Mouse (Mus musculus) urinary bladder, adult 2 months (tissue): Measurements from ENCODE around the gene Zg16. TPM values are rescaled to one million over a fixed set of nuclear protein-coding genes. Genes with fewer than 3 reads are reported as not detected.
"Not testable (repeated sequence)": the region's sequence is repeated elsewhere in the genome, so short reads cannot be mapped to it uniquely, and the experiment has no call there.

Experiments
- DNase-seq: peaks from one replicate; pipeline ENCODE4 v3.0.0; 2022; ENCODE audit warnings: low spot score
- polyA plus RNA-seq: library from polyadenylated mRNA; depleted of rRNA; stranded (reverse); fragments of >200 nt; gene quantifications from 2 replicates; pipeline ENCODE4 v1.2.3, GENCODE M21; 2012; rRNA removed

Zg16 gene
- polyA plus RNA-seq = 0.15 and 0.34 TPM in 2 replicates

DNA sequence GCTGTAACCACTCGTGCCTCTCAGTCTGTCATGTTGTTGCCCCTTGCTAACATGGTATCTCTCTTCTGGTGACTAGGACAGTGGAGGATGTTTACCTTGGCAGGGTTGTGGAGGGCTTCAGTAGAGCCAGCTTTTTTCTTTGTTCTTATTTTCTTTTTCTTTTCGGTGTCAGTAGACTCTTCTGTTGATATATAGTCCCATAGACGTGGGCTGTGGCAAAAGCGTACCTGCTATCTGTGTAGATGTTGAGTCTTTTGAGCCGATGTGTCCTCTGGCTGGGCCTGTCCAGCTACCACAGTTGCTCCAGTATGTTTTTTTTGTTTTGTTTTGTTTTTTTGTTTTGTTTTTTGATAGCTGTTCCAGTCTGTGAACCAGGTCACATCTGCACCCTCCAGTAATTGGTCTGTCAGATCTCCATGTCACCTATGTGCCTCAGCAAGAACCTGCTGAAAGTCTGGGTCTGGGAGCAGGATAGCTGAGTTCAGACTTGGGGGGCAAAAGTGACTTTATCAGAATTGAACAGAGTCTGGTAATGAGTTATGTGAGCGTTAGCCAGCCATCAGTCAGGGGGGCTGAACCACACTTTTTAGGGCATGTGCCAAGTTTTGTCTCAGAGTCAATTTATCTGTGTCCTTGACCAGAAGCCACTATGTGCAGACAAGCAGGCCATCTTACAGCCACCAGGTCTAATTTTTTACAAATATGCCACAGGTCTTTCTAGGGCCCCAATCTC lies at the start of gene Zg16:
Gene Zg16 (minus strand): TSS at position 51 of the 733 bp plus-strand sequence.
- not testable (repeated sequence) for DNase-seq

DNA sequence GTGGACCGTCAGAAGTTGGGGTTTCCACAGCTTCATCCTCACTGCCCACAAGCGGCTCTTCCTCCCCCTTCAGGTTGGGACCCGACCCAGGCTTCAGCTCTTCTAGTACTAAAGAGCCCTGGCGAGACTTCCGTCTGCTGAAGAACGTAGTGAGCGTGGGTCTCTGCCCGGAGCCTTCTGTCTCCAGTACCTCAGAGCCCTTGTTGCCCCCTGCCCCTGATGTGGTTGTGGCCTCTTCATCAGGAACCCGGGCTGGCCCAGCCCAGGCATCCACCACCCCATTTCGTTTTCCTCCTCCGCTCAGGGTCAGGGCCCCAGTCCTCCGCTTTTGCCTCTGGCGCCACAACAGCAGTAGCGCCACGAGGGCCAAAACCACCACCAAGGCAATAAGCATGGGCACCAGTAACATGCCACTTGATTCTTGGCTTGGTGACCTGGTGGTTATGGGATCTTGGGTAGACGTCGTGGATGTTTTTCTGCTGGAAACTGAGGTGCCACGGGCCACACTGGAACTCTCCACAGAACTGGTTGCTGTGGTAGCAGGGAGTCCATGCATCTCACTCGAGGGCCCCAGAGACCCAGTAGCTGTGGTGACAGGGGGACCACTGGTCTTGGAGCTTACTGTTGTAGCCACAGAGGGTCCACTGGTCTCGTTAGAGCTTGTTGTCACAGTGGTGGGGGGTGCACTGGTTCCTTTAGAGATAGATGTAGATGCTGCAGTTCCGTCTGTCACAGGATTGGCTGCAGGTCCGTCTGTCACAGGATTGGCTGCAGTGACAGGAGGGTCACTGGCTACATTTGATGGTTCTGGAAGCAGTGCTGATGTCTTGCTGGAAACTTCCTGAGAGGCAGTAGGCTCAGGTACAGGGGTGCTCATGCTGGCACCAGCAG lies 49.3 kb upstream of the Zg16 start:
- DNase-seq = no peak

DNA sequence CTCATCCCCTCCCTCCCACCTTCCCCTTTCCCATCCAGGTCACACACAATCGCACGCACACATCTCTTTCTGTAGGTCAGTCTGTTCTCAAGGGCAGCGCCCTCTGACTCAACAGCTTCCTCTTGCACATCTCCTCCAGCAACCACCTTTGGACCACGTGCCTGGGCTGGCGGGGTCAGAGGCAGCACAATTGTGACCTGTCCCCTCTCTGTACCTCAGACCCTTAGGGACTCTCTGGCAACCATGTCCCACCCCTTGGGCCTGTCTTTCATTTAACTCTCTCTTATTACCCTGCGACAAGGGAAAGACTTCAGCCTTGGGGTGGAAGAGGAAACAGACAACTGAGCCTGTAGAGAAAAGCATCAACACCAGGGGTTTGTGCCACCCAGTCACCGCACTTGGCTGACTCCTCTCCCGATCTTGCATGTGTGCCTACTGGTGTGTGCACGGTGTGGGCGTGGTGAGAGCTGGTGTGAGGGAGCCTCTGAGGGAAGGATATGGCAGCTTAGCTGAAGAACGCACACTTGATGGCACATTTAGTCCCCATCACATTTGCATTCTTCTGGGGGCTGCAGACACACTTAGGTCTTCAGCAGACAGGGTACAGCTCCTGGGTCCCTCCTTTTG lies 47.8 kb upstream of the Zg16 start:
- DNase-seq = no peak

DNA sequence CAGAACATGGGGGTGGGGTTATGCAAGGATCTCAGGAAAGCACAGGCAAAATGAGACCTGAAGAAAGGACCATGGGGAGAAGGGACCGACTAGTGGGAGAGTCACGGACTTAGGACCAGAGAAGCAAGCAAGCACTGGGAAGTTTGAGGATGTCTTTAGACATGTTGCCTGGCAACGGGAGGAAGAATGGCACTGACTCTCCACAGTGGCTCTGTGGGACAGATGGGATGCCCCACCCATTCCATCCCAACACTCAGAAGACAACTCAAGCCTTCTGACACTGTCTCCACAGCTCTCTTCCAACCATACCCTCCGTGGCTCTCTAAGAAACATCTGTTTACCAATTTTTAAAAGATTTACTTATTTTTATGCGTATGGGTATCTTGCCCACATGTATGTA lies 46.0 kb upstream of the Zg16 start:
- DNase-seq = no peak

DNA sequence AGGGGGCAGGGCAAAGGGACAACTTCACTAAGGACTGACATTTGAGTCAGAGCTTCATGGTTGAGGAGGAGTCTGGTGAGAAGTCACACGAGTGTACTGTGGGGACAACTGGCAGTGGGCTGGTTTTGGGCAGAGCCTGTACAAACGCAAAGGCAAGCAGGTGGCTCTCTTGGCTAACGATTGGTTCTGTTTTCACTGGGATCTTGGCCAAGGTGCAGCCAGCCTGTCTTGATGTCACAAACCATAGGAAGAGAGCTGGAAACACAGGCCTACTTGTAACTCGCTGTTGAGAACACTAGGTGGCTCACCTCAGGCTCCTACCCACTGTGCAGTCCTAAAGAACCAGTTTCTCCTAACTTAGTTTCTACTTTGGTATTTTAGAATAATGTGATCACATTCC lies 42.5 kb upstream of the Zg16 start:
- DNase-seq = no peak

DNA sequence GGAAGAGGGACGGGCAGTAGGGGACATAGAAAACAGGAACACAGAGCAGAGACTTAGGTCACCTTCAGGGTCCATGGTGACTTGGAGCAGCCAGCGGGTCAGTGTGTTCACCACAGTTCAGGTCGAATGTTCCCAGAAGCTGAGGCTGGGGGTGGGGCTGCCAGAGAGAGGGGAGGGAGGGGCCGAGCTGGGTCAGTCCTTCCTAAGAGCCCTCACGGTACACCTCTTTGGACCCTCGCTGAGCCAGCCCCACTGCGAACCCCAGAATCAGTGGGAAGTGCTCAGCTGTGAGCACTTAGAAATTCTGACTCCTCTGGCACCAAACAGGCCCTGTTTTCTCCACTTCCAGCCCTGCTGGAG lies 34.8 kb upstream of the Zg16 start, which contains the start of gene Qprt:
Gene Qprt (minus strand): TSS at position 316 of the 360 bp plus-strand sequence.
- no peak for DNase-seq

DNA sequence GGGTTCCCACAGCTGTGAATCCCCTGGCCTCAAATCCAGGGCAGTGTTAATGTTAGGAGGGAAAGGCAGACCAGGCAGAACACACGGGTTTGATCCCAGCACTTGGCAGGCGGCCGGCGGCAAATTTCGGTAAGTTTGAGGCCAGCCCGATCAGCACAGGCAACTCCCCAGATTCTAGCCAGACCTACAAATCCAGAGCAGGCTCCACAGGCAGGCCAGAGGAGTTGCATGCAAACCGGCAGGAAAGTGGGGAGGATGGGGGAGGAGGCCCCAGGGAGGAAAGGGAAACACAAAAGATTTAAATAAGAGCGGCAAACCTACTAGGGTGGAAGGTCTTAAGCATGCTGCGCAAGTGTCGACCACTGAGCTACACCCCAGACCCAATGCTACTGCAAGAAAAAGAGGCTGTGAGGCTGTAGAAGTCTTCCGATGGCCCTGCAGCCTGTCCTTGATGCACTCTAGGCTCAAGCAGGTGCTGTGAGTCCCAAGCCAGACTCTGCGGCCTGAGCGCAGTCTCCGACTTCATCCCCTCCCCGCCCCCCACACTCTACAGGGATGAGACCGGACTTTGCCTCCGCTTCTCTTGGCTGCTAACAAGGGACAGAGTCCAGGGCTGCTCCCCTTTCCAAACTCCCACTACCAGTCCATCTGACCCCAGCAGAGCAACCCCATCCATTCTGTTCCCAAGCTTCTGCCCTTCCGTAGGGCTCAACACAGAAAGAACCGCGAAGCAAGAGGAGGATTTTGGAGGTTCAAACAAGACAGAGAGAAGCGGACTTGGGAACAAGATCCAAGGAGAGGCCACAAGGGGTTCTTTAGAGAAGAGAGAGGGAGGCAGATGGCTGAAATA lies 34.2 kb upstream of the Zg16 start:
- DNase-seq = no peak

DNA sequence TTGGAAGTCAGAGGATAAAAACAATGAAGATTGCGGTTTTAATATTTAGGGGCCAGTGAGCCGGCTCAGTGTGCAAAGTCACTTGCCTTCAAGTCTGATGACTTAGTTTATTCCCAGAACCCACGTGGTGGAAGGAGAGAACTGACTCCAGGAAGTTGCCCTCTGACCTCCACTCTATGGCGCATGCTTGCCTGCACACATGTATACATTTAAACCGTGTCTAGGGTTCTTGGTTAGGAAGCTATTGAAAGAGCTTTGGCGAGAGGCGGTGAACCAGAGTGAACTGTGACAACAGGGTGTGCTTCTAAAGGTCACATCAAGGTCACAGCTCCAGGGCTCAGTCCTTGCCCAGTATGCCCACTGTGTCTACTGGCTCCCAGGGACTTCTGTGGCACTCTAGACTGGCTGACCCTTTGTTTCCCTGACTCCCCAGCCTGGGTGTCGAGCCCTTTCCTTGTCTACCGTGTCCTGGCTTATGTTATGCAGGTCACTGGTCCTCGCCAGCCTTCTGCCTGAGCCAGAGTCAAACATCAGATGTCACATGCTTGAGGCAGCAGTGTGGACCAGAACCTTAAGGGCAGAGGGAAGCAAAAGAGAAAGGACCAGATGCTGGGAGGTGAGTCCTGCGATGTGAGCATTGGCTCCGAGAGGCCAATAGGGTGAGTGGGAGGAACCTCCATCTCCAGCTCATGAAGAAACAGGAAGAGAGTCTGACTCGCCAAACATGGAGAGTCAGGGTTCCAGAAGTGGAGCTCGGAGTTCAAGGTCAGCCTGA lies 31.7 kb upstream of the Zg16 start:
- no peak for DNase-seq

DNA sequence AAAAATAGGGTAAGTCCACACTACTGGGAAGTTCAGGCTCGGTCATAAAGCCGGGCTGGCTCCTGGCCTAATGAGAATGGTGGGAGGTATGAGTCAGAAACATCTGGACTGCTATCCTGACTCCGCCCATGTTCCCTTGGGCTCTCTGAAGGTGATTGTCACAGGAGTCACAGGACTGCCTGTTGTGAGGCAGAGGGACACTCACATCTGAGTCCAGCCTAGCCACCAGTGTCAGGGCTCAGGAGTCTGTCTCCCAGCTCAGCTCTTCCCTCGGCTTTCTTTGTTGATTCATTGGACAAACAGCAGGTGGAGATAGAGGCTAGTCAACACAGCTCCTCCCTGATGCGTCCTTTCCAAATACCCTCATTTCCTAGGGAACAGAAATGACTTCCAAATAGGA lies 30.8 kb upstream of the Zg16 start:
- no peak for DNase-seq

DNA sequence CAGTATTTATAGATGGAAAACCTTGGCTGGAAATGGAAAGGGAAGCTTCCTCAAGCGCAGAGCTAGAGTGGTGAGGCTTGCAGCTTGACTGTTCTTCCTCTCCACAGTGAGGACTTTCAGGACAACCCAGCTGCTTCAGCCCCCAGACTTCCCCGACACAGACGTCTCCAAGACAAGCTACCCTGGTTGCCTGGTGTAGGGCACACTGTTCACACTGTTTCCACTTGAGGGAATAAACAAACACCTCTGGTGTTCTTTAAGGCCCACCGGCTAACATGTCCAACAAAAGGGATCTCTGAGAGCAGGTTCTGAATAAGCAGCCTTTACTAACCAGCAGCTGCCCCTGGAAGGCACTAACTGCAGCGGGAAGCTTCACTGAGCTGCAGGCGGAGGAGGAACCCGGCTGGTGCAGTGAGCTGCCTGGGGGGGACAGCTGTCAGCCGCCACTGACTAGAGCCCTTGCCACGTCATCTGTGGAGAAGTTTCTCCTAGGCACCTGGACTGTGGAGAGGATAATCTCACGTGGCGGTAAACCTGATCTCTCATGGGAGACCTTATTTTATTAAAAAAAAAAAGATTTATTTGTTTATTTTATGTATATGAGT lies 29.3 kb upstream of the Zg16 start:
- DNase-seq = no peak

DNA sequence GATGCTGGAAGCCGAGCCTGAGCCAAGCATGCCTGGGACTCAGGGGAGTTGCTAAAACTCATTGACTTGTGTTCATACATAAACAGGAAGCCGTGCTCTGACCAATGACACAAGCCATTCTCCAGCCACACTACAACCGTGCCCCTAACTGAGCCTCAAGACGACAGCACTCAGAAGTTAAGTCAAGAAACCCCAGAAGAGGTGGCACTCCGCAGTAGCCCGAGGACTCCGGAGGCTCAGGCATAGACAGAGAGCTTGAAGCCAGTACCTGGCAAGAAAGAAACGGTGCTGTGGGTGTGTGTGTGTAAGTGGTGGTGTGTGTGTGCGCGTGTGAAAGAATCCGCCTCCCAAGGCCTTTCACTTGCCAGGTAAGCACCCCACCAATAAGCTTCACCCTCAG lies 27.8 kb upstream of the Zg16 start:
- no peak for DNase-seq

DNA sequence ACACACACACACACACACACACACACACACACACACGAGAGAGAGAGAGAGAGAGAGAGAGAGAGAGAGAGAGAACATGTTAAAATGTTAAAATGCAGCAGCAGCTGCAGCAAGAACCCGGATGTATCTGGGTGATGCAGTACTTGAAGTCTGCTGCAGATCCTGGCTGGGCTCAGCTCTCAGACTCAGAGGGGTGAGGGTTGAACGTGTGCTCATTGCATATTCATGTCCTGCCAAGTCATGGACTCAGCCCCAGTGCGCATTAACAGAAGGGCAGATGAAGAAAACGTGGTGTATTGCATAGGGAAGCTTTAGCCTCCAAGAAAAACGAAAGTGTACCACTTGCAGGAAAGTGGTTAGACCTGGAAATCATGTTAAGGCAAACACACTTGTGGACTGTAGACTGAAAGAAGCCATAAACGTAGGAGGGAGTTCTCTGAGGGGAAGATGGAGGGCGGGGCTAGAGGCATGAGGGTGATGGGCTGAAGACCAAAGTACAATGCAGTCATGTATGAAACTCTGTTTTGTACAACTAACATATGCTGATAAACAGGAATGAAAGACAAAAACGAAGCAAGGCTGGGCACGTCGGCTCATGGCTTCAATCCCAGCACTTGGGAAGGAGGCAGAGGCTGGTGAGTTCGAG lies 26.6 kb upstream of the Zg16 start:
- no peak for DNase-seq

DNA sequence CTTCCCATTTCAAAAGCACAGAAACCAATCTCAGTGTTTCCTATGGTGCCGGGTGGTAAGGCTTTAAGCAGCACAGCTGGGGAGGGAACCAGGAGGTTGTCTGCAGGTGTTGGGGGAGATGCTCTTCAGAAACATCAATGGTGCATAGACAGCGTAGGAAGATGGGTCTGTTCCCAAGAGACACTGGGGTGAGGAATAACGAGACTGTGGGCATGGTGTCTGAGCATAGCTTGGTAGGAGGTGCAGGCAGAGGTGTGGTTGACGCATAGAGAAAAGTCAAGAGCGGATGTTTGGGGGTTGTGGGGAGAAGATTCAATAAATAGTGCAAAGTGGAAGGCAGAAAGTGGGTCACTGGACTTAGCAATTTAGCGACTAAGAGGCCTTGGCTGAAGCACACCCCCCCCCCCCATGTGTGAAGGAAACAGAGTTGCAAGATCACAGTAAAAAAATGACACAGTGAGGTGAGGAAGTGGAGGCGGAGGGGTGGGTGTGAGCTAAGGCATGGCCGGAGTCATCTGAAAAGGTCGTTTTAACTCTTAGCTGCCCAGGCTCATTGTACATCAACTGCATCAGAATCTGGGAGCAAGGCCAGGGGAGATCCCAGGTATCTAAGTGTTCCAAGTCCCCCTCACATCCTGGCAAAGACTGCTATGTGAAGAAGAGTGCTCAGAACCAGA lies 25.9 kb upstream of the Zg16 start:
- no peak for DNase-seq

DNA sequence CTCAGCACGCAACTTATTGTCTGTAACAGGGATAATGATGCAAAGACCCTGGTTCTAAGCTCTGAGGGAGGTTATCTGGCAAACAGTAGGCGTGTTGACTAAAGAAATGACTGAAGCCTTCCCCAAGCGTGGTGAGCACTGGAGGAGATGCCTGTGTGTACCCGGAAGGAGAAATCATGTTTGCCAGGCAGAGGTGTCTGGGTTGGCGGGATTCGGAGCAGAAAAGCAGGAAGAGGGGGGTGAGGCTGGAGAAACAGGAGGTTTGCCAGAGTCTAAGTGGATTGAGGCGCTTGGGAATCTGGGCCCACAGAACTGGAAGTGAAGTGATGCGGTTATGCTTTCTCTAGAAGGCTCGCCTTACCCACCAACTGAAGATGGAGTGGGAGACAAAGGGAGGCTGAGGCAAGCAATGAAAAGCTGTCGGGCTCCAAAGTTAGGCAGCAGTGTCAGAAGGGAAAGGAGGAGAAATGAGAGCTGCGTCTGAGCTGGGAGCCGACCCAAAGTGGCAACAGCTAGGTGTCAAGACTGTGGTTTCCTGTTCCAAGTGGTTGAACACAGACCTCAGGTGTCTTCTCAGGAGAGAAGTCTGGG lies 25.2 kb upstream of the Zg16 start:
- DNase-seq = no peak

DNA sequence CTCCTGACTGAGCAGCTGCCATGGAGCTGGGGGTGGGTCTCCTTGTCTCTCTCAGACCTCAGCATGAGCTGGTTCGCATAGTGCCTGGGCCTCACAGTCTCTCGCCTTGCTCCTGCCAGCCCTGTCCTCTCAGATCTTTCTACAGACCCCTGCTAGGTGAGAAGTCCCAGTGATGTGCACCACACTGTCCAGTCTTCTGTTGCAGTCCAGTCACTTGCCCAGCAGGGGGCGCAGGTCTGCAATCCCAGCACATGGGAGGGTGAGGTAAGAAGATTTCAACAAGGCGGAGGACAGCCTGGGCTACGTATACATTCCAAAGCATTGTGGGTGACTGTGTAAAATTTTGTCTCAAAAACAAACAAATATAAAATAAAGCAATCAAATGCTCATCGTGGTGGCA lies 24.3 kb upstream of the Zg16 start:
- DNase-seq = no peak

DNA sequence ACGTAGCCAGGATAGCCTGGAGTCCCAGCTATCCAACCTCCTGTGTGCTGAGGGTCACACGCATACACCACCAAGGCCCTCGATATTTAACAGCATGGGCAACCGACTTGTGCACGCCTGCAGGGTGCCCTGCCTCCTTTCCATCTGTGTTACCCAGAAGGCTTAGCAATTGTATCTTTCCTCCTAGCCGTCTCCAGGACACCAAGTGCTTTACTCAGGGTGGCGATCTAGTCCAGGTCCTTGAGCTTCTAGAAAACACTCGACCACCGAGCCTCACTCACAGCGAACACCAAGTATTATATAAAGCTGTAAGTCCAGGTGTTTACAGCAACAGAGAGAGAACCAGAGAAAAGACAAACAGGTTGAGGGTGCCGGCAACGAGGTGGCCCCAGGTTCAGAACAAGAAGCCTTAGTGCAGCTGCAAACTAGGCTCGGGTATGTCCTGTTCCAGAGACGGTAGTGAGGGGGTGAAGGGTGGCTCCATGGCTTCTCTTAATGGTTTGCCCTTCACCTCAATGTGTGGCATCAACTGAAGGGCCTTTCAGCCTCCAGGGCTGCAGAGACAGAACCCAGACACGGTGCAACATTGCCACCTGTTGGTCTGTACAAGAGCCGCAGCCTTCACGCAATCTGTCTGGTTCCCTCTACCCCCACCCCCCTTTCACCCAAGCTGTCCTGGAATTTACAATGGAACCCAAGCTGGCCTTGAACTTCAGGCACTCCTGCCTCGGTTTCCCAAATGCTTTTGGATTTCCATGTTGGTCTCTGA lies 23.3 kb upstream of the Zg16 start:
- DNase-seq = no peak

DNA sequence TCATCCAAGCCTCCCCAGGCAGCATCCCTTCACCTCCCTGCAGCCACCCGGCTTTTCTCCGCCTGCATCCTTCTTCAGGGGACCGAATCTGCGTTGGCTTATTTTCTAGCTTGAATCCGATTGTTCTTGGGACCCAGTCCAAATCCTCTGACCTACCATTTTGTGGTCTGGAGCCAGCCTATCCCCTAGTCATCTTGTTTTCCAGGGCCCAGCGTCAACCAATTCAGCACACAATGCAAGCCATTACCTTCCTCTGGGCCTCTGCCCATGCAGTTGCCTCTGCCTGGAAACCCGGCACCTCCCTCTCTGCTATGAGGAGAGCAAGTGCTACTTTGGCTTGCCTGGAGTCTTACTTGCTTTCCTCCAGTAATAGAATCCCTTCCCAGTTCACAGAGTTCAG lies 18.4 kb upstream of the Zg16 start:
- DNase-seq = no peak
